Mouse (Mus musculus): ENCODE results near the gene Sult2b1.

DNA sequence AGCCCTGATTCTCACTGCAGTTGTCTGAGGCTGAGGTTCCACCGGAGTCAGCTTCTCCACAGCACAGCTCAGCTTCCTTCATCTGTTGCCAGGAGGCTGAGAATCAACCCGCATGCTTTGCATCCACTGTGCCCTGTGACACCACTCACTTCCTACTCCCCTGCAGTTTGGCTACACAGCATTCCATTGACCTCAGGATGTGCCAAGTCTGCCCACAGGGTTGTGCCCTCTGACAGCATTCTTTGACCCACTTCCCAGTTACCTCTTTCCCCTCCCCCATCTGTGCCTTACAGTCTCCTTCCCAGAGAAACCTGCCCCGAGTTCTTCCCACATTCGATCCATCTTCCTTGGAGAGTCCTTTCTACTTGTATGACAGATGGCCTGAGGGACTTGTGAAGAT, 2.2 kb downstream of the Sult2b1 start:
- TF ChIP-seq POLR2A (IDR thresholded peaks at IDR 0.05; ENCODE audit: borderline replicate concordance, extremely low read depth, low read depth, low read length) (no peak), CTCF (IDR thresholded peaks at IDR 0.05; ENCODE audit: insufficient read depth, low read length) (no peak)
